Mouse (Mus musculus) lung, adult 2 months (tissue): ENCODE results near the gene Nup205. TPM values are rescaled to one million over a fixed set of nuclear protein-coding genes. Genes with fewer than 3 reads are reported as not detected.
"Not testable (repeated sequence)": the region's sequence is repeated elsewhere in the genome, so short reads cannot be mapped to it uniquely, and the experiment has no call there.

Experiments used
- DNase-seq: peaks from one replicate; pipeline ENCODE4 v3.0.0; 2022
- H3K4me1 ChIP-seq: fragments of 200-500 bp; 2 replicates; pipeline ENCODE4 v1.6.1; 2011; ENCODE audit warnings: low read length; ENCODE audit not compliant: control insufficient read depth, insufficient read depth
- H3K4me3 ChIP-seq: fragments of 200-500 bp; replicated peaks from 2 replicates; pipeline ENCODE3; 2011; ENCODE audit warnings: low read depth, mild to moderate bottlenecking, control low read depth, low read length; ENCODE audit errors: extremely low read depth
- CTCF ChIP-seq: fragments of 200-500 bp; IDR thresholded peaks from 2 replicates; pipeline ENCODE4 v1.5.1; 2011; ENCODE audit warnings: mild to moderate bottlenecking, low read length, control low read depth; ENCODE audit not compliant: insufficient read depth
- POLR2A ChIP-seq: fragments of 200-500 bp; IDR thresholded peaks from 2 replicates; pipeline ENCODE4 v1.6.1; 2011; ENCODE audit warnings: low read depth, mild to moderate bottlenecking, control low read depth, low read length, borderline replicate concordance; ENCODE audit errors: extremely low read depth
- WGBS: fragments of 180-500 bp; shearing (Covaris S2); methylation state at CpG from one replicate; pipeline ENCODE4 v1.1.7; 2018; 5-methylcytosine and 5-hydroxymethylcytosine counted together
- polyA plus RNA-seq: library from polyadenylated mRNA; depleted of rRNA; stranded (reverse); fragments of >200 nt; gene quantifications from 2 replicates; pipeline ENCODE4 v1.2.3, GENCODE M21; 2012

Gene Nup205
- polyA plus RNA-seq, 1 experiment = 11.7 TPM

- no peak for DNase-seq
- 62% methylated on average over 4 of the region's 4 CpGs for WGBS
- no peak for TF ChIP-seq POLR2A
- H3K4me3 ChIP-seq = no peak overlapping the region
- no peaks in the 10 kb centered on the region for H3K4me1 ChIP-seq
These were observed 8.0 kb upstream of the Nup205 start for GRCm38 (mm10) chr6:35169250-35169649.

GRCm38 (mm10) chr6:35172028-35172427 lies 5.2 kb upstream of the Nup205 start:
- not testable (repeated sequence) for H3K4me1 ChIP-seq, DNase-seq, H3K4me3 ChIP-seq
- 60% methylated on average over 3 of the region's 3 CpGs for WGBS

- 75% methylated on average over 4 of the region's 4 CpGs for WGBS
- Histone ChIP-seq H3K4me1 (peaks cover 3% of the 10 kb centered on the region; the same call in 1 of the 2 replicates), H3K4me3 (no peak overlapping the region)
- TF ChIP-seq CTCF = no peak
- no peak for TF ChIP-seq POLR2A
- DNase-seq = no peak
These were observed 4.0 kb upstream of the Nup205 start for GRCm38 (mm10) chr6:35173181-35173580.

- TF ChIP-seq POLR2A (no peak), CTCF (no peak)
- DNase-seq = no peak
- H3K4me1 ChIP-seq = peaks cover 3% of the 10 kb centered on the region; the same call in 1 of the 2 replicates
- WGBS = under 1% methylated on average over 69 of the region's 69 CpGs
- peak overlapping the region; percentile 99 for H3K4me3 ChIP-seq
These were observed 540 bp downstream of the Nup205 start for GRCm38 (mm10) chr6:35177650-35178272.

- WGBS = 96% methylated on average over 3 of the region's 3 CpGs
- not testable (repeated sequence) for H3K4me1 ChIP-seq, DNase-seq, H3K4me3 ChIP-seq
These were observed 2.1 kb downstream of the Nup205 start for GRCm38 (mm10) chr6:35179299-35179698.

GRCm38 (mm10) chr6:35184781-35185180 lies 7.6 kb downstream of the Nup205 start:
- H3K4me1 ChIP-seq = no peaks in the 10 kb centered on the region
- WGBS = 75% methylated on average over 1 of the region's 1 CpGs
- no peak for TF ChIP-seq POLR2A
- TF ChIP-seq CTCF = no peak

GRCm38 (mm10) chr6:35191198-35191597 lies 14.0 kb downstream of the Nup205 start:
- 77% methylated on average over 8 of the region's 8 CpGs for WGBS
- DNase-seq = no peak
- Histone ChIP-seq H3K4me1 (no peaks in the 10 kb centered on the region), H3K4me3 (no peak overlapping the region)
- no peak for TF ChIP-seq POLR2A
- no peak for TF ChIP-seq CTCF

More at GRCm38 (mm10) chr6:35184781-35185180, 7.6 kb downstream of the Nup205 start:
- no peak overlapping the region for H3K4me3 ChIP-seq
- no peak for DNase-seq

- WGBS = 86% methylated on average over 4 of the region's 4 CpGs
- no peak for DNase-seq
- H3K4me3 ChIP-seq = no peak overlapping the region
- no peaks in the 10 kb centered on the region for H3K4me1 ChIP-seq
- TF ChIP-seq CTCF (no peak), POLR2A (no peak)
These were observed 48.5 kb downstream of the Nup205 start for GRCm38 (mm10) chr6:35225696-35226095.

GRCm38 (mm10) chr6:35229415-35229814 lies 52.2 kb downstream of the Nup205 start:
- H3K4me1 ChIP-seq = no peaks in the 10 kb centered on the region
- TF ChIP-seq POLR2A (no peak), CTCF (no peak)
- WGBS = 81% methylated on average over 1 of the region's 1 CpGs
- no peak overlapping the region for H3K4me3 ChIP-seq
- no peak for DNase-seq

GRCm38 (mm10) chr6:35236108-35236785 lies 59.0 kb downstream of the Nup205 start:
- TF ChIP-seq POLR2A = no peak
- no peak for TF ChIP-seq CTCF
- DNase-seq = no peak
- Histone ChIP-seq H3K4me1 (no peaks in the 10 kb centered on the region), H3K4me3 (no peak overlapping the region)
- WGBS = 85% methylated on average over 9 of the region's 9 CpGs
